Mouse (Mus musculus) pancreas, adult 10 weeks (tissue): ENCODE data around the gene Med14. TPM values are rescaled to one million over a fixed set of nuclear protein-coding genes. Genes with fewer than 3 reads are reported as not detected.

Source experiments
- polyA plus RNA-seq: library from polyadenylated mRNA; stranded (reverse); fragments of 350-450 nt; fragmentation: Illumina TruSeq; extraction: RNeasy Lipid Tissue Mini Kit (QIAGEN cat#74804); gene quantifications from one replicate; pipeline ENCODE4 v1.2.3, GENCODE M21; 2015; ENCODE audit warnings: low read depth, low replicate concordance; ENCODE audit not compliant: insufficient read depth

Gene Med14
- polyA plus RNA-seq: 3.6 TPM

DNA sequence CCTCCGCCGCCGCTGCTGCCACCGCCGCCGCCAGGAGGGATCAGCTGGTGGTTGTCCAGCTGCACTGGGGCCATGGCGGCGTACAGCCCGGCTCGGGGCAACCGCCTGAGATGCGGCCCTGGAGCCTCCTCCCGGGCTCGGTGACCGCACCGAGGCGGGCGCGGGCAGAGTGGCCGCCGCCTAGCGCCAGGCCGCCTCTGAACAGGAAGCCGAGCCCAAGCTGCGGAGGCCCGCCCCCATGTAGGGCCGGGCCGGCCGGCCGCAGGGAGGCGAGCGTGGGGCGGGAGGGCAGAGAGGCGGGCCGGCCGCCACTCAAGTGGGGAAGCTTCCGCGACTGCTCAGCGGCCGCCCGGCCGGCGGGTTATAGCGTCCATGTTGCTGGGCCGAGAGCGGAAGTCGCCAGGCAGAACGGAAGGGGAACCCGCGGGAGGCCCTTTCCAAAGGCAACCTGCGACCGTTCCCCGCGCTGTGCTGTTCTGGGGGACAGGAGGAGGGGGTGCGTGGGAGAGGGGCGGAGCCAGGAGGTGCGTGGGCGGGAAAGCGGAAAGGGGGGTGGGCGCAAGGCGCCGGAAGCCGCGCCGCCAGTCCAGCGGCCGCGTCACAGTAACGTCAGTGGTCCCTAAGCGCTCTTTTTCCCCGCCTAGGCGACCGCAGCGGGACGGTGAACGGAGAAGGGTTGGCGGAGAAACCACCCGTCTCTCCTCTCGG is at the start of gene Med14:
Med14 (minus strand) TSS at position 448 of the 708 bp plus-strand sequence.

DNA sequence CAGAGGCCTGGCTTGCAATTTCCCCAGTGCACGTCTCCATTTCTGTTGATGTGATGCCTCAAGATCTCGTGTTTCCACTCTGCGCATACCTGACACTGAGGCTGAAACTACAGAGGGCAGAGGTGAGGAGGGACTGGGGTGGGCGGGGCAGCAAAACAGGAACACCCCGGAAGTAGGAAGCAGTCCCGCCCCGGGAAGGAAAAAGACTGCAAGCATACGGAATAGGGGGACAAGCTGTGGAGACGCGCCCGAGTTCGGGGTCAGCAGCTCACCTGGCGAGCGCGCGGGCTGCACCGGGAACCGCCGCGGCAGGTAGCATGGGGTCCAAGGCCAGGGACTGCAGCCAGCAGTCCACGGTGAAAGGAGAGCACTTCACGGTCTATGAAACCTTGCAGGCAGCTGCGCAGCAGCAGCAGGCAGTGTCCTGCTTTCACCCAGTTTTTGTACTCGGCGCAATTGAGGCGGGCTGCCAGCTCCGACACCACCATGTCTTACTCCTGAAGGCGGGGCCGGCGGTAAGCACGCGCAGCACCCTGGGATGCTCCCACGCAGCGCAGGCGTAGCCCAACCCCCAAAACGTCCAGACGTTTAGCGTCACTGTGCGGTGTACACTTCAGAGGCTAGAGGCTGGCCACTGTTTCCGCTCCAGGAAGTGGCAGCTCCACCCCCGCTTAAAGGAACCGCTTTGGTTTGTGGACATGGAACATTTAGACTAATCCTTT is 88.7 kb downstream of the Med14 start, which contains the start of gene 1810030O07Rik:
1810030O07Rik (minus strand) TSS at position 615 of the 722 bp plus-strand sequence.

Other genes starting within 250 kb of the Med14 start
- 14.7 TPM for gene Atp6ap2, start 174.3 kb downstream of the Med14 start, polyA plus RNA-seq
- 9.8 TPM for gene 1810030O07Rik, start 88.4 kb downstream of the Med14 start, polyA plus RNA-seq